Mouse (Mus musculus) MEL (cell line): ENCODE measurements around the gene Gm12184. TPM values are rescaled to one million over a fixed set of nuclear protein-coding genes. Genes with fewer than 3 reads are reported as not detected.
A peak's percentile ranks its signal among the peaks of the same experiment; 100 is the strongest.

Experiments
- DNase-seq: peaks from one replicate; pipeline ENCODE4 v3.0.0; 2011; ENCODE audit warnings: low read depth, low spot score
- H3K27ac ChIP-seq: 2 replicates; pipeline ENCODE4 v1.5.1; 2012; ENCODE audit warnings: low read depth, mild to moderate bottlenecking, control low read depth, low read length, moderate library complexity; ENCODE audit not compliant: control insufficient read depth
- H3K27me3 ChIP-seq, 2 experiments: fragments of 150-350 bp in 1 of 2; sonication (generic) in 1 of 2; 2 replicates each; pipeline ENCODE4 v1.6.1; 2012; ENCODE audit warnings: low read length in 2 of 2, mild to moderate bottlenecking in 2 of 2, improper control_type of control experiment in 1 of 2, moderate library complexity in 1 of 2; ENCODE audit not compliant: insufficient read depth in 2 of 2, control insufficient read depth in 1 of 2
- H3K36me3 ChIP-seq, 2 experiments: 2 replicates each; pipeline ENCODE4 v1.6.1; 2012 to 2014; ENCODE audit warnings: low read length in 2 of 2, improper control_type of control experiment in 1 of 2, inconsistent platforms in 1 of 2, mild to moderate bottlenecking in 1 of 2; ENCODE audit not compliant: insufficient read depth in 2 of 2, control insufficient read depth in 1 of 2
- H3K4me1 ChIP-seq, 2 experiments: fragments of 150-350 bp in 1 of 2; sonication (generic) in 1 of 2; 2 replicates each; pipeline ENCODE4 v1.6.1; 2012; ENCODE audit warnings: low read length in 2 of 2, improper control_type of control experiment in 1 of 2, mild to moderate bottlenecking in 1 of 2; ENCODE audit not compliant: insufficient read depth in 2 of 2, control insufficient read depth in 1 of 2
- H3K4me3 ChIP-seq, 2 experiments: fragments of 150-350 bp in 1 of 2; sonication (generic) in 1 of 2; 2 replicates each; pipeline ENCODE4 v1.5.1; 2012; ENCODE audit warnings: low read depth in 2 of 2, low read length in 2 of 2, mild to moderate bottlenecking in 2 of 2, moderate library complexity in 2 of 2, control low read depth in 1 of 2, improper control_type of control experiment in 1 of 2; ENCODE audit not compliant: control insufficient read depth in 1 of 2, insufficient read depth in 1 of 2
- H3K79me2 ChIP-seq: 2 replicates; pipeline ENCODE4 v1.6.1; 2012; ENCODE audit warnings: mild to moderate bottlenecking, low read length, moderate library complexity; ENCODE audit not compliant: control insufficient read depth, poor library complexity, insufficient read depth
- H3K9ac ChIP-seq: 2 replicates; pipeline ENCODE4 v1.6.1; 2012; ENCODE audit warnings: low read depth, mild to moderate bottlenecking, control low read depth, low read length, moderate library complexity; ENCODE audit not compliant: control insufficient read depth, poor library complexity, severe bottlenecking
- H3K9me3 ChIP-seq: fragments of 150-350 bp; sonication (generic); replicated peaks from 2 replicates; pipeline ENCODE4 v1.6.1; 2012; ENCODE audit warnings: mild to moderate bottlenecking, low read length, improper control_type of control experiment, moderate library complexity; ENCODE audit not compliant: insufficient read depth
- BHLHE40 ChIP-seq: IDR thresholded peaks from 2 replicates; pipeline ENCODE4 v1.6.1; 2012; ENCODE audit warnings: low read depth, mild to moderate bottlenecking, inconsistent platforms, low read length, improper control_type of control experiment, borderline replicate concordance
- CHD1 ChIP-seq: IDR thresholded peaks from 2 replicates; pipeline ENCODE4 v1.6.1; 2012; ENCODE audit warnings: low read depth, mild to moderate bottlenecking, inconsistent platforms, low read length, improper control_type of control experiment
- CHD2 ChIP-seq: IDR thresholded peaks from 2 replicates; pipeline ENCODE4 v1.6.1; 2011; ENCODE audit warnings: low read length, improper control_type of control experiment
- CTCF ChIP-seq, 3 experiments: IDR thresholded peaks in 2 of 3; conservative IDR thresholded peaks in 1 of 3; 2 replicates each; pipeline ENCODE4 v1.5.1; 2011 to 2012; ENCODE audit warnings: low read length in 3 of 3, low read depth in 2 of 3, mild to moderate bottlenecking in 2 of 3, improper control_type of control experiment in 1 of 3, inconsistent platforms in 1 of 3, mixed read lengths in 1 of 3, moderate library complexity in 1 of 3; ENCODE audit not compliant: control insufficient read depth in 1 of 3, insufficient read depth in 1 of 3, poor library complexity in 1 of 3, severe bottlenecking in 1 of 3
- E2F4 ChIP-seq: IDR thresholded peaks from 2 replicates; pipeline ENCODE4 v1.6.1; 2011; ENCODE audit warnings: low read depth, low read length, improper control_type of control experiment, borderline replicate concordance
- ELF1 ChIP-seq: IDR thresholded peaks from 2 replicates; pipeline ENCODE4 v1.6.1; 2014; ENCODE audit warnings: low read depth, mild to moderate bottlenecking, inconsistent platforms, low read length, improper control_type of control experiment, moderate library complexity
- EP300 ChIP-seq, 2 experiments: IDR thresholded peaks; 2 replicates each; pipeline ENCODE4 v1.6.1; 2011; ENCODE audit warnings: improper control_type of control experiment in 2 of 2, low read length in 2 of 2, low read depth in 1 of 2, mild to moderate bottlenecking in 1 of 2
- ETS1 ChIP-seq: IDR thresholded peaks from 2 replicates; pipeline ENCODE4 v1.6.1; 2012; ENCODE audit warnings: low read depth, mild to moderate bottlenecking, inconsistent platforms, low read length, improper control_type of control experiment, moderate library complexity
- GABPA ChIP-seq: IDR thresholded peaks from 2 replicates; pipeline ENCODE4 v1.6.1; 2012; ENCODE audit warnings: low read depth, mild to moderate bottlenecking, inconsistent platforms, low read length, improper control_type of control experiment, moderate library complexity
- GATA1 ChIP-seq: IDR thresholded peaks from 2 replicates; pipeline ENCODE4 v1.6.1; 2011; ENCODE audit warnings: low read depth, low read length, improper control_type of control experiment
- HCFC1 ChIP-seq: IDR thresholded peaks from 2 replicates; pipeline ENCODE4 v1.6.1; 2012; ENCODE audit warnings: low read depth, mild to moderate bottlenecking, inconsistent platforms, low read length, improper control_type of control experiment, moderate library complexity
- KAT2A ChIP-seq: conservative IDR thresholded peaks from 2 replicates; pipeline ENCODE4 v1.6.1; 2012; ENCODE audit warnings: low read depth, low read length, improper control_type of control experiment, inconsistent platforms
- MAFK ChIP-seq: IDR thresholded peaks from 2 replicates; pipeline ENCODE4 v1.6.1; 2011; ENCODE audit warnings: low read depth, mild to moderate bottlenecking, low read length, improper control_type of control experiment, borderline replicate concordance
- MAX ChIP-seq: IDR thresholded peaks from 2 replicates; pipeline ENCODE4 v1.6.1; 2011; ENCODE audit warnings: low read length, improper control_type of control experiment
- MAZ ChIP-seq: IDR thresholded peaks from 2 replicates; pipeline ENCODE4 v1.6.1; 2012; ENCODE audit warnings: low read depth, mild to moderate bottlenecking, inconsistent platforms, low read length, improper control_type of control experiment
- MXI1 ChIP-seq: IDR thresholded peaks from 2 replicates; pipeline ENCODE4 v1.6.1; 2011; ENCODE audit warnings: mild to moderate bottlenecking, low read depth, low read length, improper control_type of control experiment
- MYB ChIP-seq: IDR thresholded peaks from 2 replicates; pipeline ENCODE4 v1.6.1; 2011; ENCODE audit warnings: mild to moderate bottlenecking, low read depth, low read length, improper control_type of control experiment
- NELFE ChIP-seq: IDR thresholded peaks from 2 replicates; pipeline ENCODE4 v1.6.1; 2011; ENCODE audit warnings: low read depth, low read length, improper control_type of control experiment
- NRF1 ChIP-seq: IDR thresholded peaks from 2 replicates; pipeline ENCODE4 v1.6.1; 2014; ENCODE audit warnings: low read depth, mild to moderate bottlenecking, inconsistent platforms, low read length, improper control_type of control experiment, moderate library complexity; ENCODE audit not compliant: poor library complexity, insufficient read depth, severe bottlenecking
- POLR2A ChIP-seq, 2 experiments: IDR thresholded peaks; 2 replicates each; pipeline ENCODE4 v1.6.1; 2011 to 2012; ENCODE audit warnings: low read length in 2 of 2, mild to moderate bottlenecking in 2 of 2, control low read depth in 1 of 2, improper control_type of control experiment in 1 of 2, low read depth in 1 of 2, moderate library complexity in 1 of 2; ENCODE audit not compliant: control insufficient read depth in 1 of 2, insufficient read depth in 1 of 2, poor library complexity in 1 of 2
- POLR2AphosphoS2 ChIP-seq: IDR thresholded peaks from 2 replicates; pipeline ENCODE4 v1.6.1; 2011; ENCODE audit warnings: low read length, improper control_type of control experiment
- POLR2AphosphoS5 ChIP-seq: IDR thresholded peaks from 2 replicates; pipeline ENCODE4 v1.6.1; 2012; ENCODE audit warnings: low read depth, borderline replicate concordance, mild to moderate bottlenecking, inconsistent platforms, low read length, moderate library complexity, mixed read lengths
- RAD21 ChIP-seq: IDR thresholded peaks from 2 replicates; pipeline ENCODE4 v1.6.1; 2011; ENCODE audit warnings: mild to moderate bottlenecking, low read depth, low read length, improper control_type of control experiment
- RCOR1 ChIP-seq: IDR thresholded peaks from 2 replicates; pipeline ENCODE4 v1.6.1; 2012; ENCODE audit warnings: low read depth, mild to moderate bottlenecking, inconsistent platforms, low read length, improper control_type of control experiment
- SIN3A ChIP-seq: IDR thresholded peaks from 2 replicates; pipeline ENCODE4 v1.6.1; 2012; ENCODE audit warnings: low read length, improper control_type of control experiment, inconsistent platforms
- TAL1 ChIP-seq: IDR thresholded peaks from 2 replicates; pipeline ENCODE4 v1.6.1; 2012; ENCODE audit warnings: mild to moderate bottlenecking, inconsistent platforms, low read length, moderate library complexity, mixed read lengths
- TBP ChIP-seq: IDR thresholded peaks from 2 replicates; pipeline ENCODE4 v1.8.0; 2011; ENCODE audit warnings: low read depth, low read length, improper control_type of control experiment
- TCF12 ChIP-seq: IDR thresholded peaks from 2 replicates; pipeline ENCODE4 v1.6.1; 2014; ENCODE audit warnings: low read depth, mild to moderate bottlenecking, inconsistent platforms, low read length, improper control_type of control experiment, moderate library complexity
- USF1 ChIP-seq: IDR thresholded peaks from 2 replicates; pipeline ENCODE4 v1.6.1; 2014; ENCODE audit warnings: low read depth, mild to moderate bottlenecking, inconsistent platforms, low read length, improper control_type of control experiment, moderate library complexity
- USF2 ChIP-seq, 2 experiments: IDR thresholded peaks; 2 replicates each; pipeline ENCODE4 v1.6.1; 2011 to 2012; ENCODE audit warnings: improper control_type of control experiment in 2 of 2, low read length in 2 of 2, borderline replicate concordance in 1 of 2, inconsistent platforms in 1 of 2, low read depth in 1 of 2, mild to moderate bottlenecking in 1 of 2; ENCODE audit not compliant: insufficient read depth in 1 of 2
- ZKSCAN1 ChIP-seq: IDR thresholded peaks from 2 replicates; pipeline ENCODE4 v1.6.1; 2012; ENCODE audit warnings: low read depth, mild to moderate bottlenecking, inconsistent platforms, low read length, improper control_type of control experiment, moderate library complexity
- polyA plus RNA-seq, 2 experiments: library from polyadenylated mRNA; stranded (reverse) in 1 of 2; unstranded in 1 of 2; fragments of >175 nt in 1 of 2; fragments of >200 nt in 1 of 2; gene quantifications; 2 replicates each; pipeline versions ENCODE4 v1.2.1 to v1.2.4; 2012; ENCODE audit warnings: low replicate concordance in 2 of 2, low read depth in 1 of 2; ENCODE audit not compliant: insufficient read length in 2 of 2, insufficient read depth in 1 of 2, missing spikeins in 1 of 2
- total RNA-seq: library from RNA; depleted of rRNA; stranded (reverse); fragments of 300-350 nt; gene quantifications from 2 replicates; pipeline ENCODE4 v1.2.3, GENCODE M21; 2012

Gm12184 gene
- total and polyA plus RNA-seq, 3 experiments, result 10.9 to 15.3 TPM; not detected in 1

GRCm38 (mm10) chr11:48874465-48874864 is 48.0 kb upstream of the Gm12184 start (continued):
- TF ChIP-seq ETS1, result peak; percentile 51; the same call in 1 of the 2 replicates
- TF ChIP-seq RAD21, result peak; percentile 97
- TF ChIP-seq TCF12, result 0 out of 2 replicates have a peak, but pooled peaks have one; percentile 15
- TF ChIP-seq KAT2A, result no peak
- no peak for TF ChIP-seq E2F4
- TF ChIP-seq HCFC1, result peak; percentile 43
- 0 out of 2 replicates have a peak, but pooled peaks have one; percentile 8 for TF ChIP-seq USF1
- TF ChIP-seq SIN3A, result peak; percentile 90
- peak; percentile 64 to 93 (median 85) for TF ChIP-seq CTCF (IDR thresholded peaks at IDR 0.05 in 2 of 3, conservative IDR thresholded peaks at IDR 0.05 in 1 of 3; ENCODE audit: control insufficient read depth in 1 of 3, insufficient read depth in 1 of 3, low read depth in 2 of 3, low read length in 3 of 3, poor library complexity in 1 of 3, severe bottlenecking in 1 of 3)
- TF ChIP-seq CHD1, result 0 out of 2 replicates have a peak, but pooled peaks have one; percentile 23
- 0 out of 2 replicates have a peak, but pooled peaks have one; percentile 31 for TF ChIP-seq TBP
- TF ChIP-seq ELF1, result peak; percentile 62; the same call in 1 of the 2 replicates
- TF ChIP-seq ZKSCAN1, result no peak
- TF ChIP-seq MYB, result no peak
- no peak for TF ChIP-seq USF2 (IDR thresholded peaks at IDR 0.05; ENCODE audit: borderline replicate concordance in 1 of 2, insufficient read depth in 1 of 2, low read depth in 1 of 2, low read length in 2 of 2)
- no peak for TF ChIP-seq NRF1
- peak; percentile 82 for TF ChIP-seq MXI1

- H3K27ac ChIP-seq, result peak overlapping the region; percentile 95
- H3K9me3 ChIP-seq, result no peaks in the 10 kb centered on the region
- no peaks in the 10 kb centered on the region for H3K27me3 ChIP-seq
- peak overlapping the region; percentile 65 to 86 for H3K4me3 ChIP-seq
- DNase-seq, result peak; percentile 93
- H3K36me3 ChIP-seq, result peaks cover 0 to 17% of the 10 kb centered on the region in 2 experiments; a peak in 2 of 4 replicates
- H3K9ac ChIP-seq, result peak overlapping the region; percentile 89
- H3K4me1 ChIP-seq, result peaks cover 11 to 31% of the 10 kb centered on the region in 2 experiments
- H3K79me2 ChIP-seq, result peaks cover 16% of the 10 kb centered on the region; the same call in 1 of the 2 replicates
- no peak for TF ChIP-seq E2F4
- peak; percentile 86 for TF ChIP-seq GATA1
- TF ChIP-seq CTCF (IDR thresholded peaks at IDR 0.05 in 2 of 3, conservative IDR thresholded peaks at IDR 0.05 in 1 of 3; ENCODE audit: control insufficient read depth in 1 of 3, insufficient read depth in 1 of 3, low read depth in 2 of 3, low read length in 3 of 3, poor library complexity in 1 of 3, severe bottlenecking in 1 of 3), result peak in 2 of 3 experiments; percentile 19 to 33; a peak in 4 of 6 replicates
- peak; percentile 72; the same call in 1 of the 2 replicates for TF ChIP-seq BHLHE40
- no peak for TF ChIP-seq CHD2
- TF ChIP-seq HCFC1, result no peak; the same call in none of the 2 replicates
- TF ChIP-seq MAFK, result no peak
- no peak; the same call in 1 of the 2 replicates for TF ChIP-seq MAZ
- no peak for TF ChIP-seq GABPA
- no peak for TF ChIP-seq POLR2AphosphoS2
- no peak for TF ChIP-seq NRF1
- TF ChIP-seq SIN3A, result peak; percentile 91
- TF ChIP-seq EP300 (IDR thresholded peaks at IDR 0.05; ENCODE audit: low read depth in 1 of 2, low read length in 2 of 2), result peak; percentile 73 to 89
- TF ChIP-seq NELFE, result no peak; the same call in 1 of the 2 replicates
- no peak for TF ChIP-seq POLR2AphosphoS5
- no peak for TF ChIP-seq ELF1
- no peak for TF ChIP-seq USF2 (IDR thresholded peaks at IDR 0.05; ENCODE audit: borderline replicate concordance in 1 of 2, insufficient read depth in 1 of 2, low read depth in 1 of 2, low read length in 2 of 2)
- peak; percentile 74 for TF ChIP-seq TAL1
- TF ChIP-seq MAX, result peak; percentile 53; the same call in 1 of the 2 replicates
- peak; percentile 16 to 60; a peak in 1 of 4 replicates for TF ChIP-seq POLR2A (IDR thresholded peaks at IDR 0.05; ENCODE audit: control insufficient read depth in 1 of 2, insufficient read depth in 1 of 2, low read depth in 1 of 2, low read length in 2 of 2, poor library complexity in 1 of 2)
- peak; percentile 73; the same call in 1 of the 2 replicates for TF ChIP-seq RCOR1
- TF ChIP-seq TBP, result peak; percentile 72; the same call in 1 of the 2 replicates
Measured at GRCm38 (mm10) chr11:48873591-48874290, 47.3 kb upstream of the Gm12184 start.
